Mouse (Mus musculus) adrenal gland, adult (tissue): Measurements from ENCODE around the gene Hecw1.
"Not testable (repeated sequence)": the region's sequence is repeated elsewhere in the genome, so short reads cannot be mapped to it uniquely, and the experiment has no call there.

Experiments used
- DNase-seq, 2 experiments: peaks; one replicate each; pipeline ENCODE4 v3.0.0; 2022 to 2023; ENCODE audit warnings: low spot score in 1 of 2; ENCODE audit not compliant: inconsistent age in 2 of 2

Hecw1 gene

DNA sequence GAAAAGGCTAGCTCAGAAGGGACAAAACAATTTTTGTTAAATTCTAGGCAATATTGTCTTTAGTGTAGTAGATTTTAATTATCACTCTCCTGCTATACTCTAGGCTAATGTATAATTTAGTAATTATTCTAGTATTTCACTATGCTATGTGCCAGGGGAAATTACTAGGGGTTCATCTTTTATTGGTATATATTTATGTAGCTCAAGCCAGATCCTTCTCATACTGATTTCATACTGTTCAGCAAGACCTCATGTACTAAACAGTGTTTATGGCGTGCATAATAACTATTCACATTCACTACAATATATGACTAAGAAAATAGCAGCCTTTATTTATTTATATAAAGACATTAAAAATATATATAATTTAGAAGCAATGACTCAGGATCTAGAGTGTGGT is 109.6 kb downstream of the Hecw1 start:
- no peak for DNase-seq

DNA sequence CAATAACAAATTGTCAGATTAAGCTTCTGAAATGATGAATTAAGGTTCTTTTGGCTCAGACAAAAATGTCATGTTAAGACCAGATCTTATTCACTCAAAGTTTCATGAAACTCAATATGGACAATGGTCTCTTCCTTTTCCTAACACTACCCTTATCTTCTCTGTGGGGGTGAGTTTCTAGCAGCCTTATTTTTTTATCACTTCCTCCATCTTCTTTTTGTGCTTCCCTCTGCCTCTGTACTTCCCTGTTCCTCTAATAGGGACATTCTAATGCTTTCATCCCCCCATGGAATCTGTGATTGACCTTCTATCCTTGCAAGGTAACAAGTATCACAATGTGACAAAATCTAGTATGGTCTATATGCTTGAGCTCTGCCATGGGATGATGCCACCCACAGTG is 148.6 kb downstream of the Hecw1 start:
- DNase-seq: no peak

- DNase-seq: no peak
These were observed 157.5 kb downstream of the Hecw1 start for GRCm38 (mm10) chr13:14365546-14365945.

GRCm38 (mm10) chr13:14327252-14327651 is 195.8 kb downstream of the Hecw1 start:
- DNase-seq: no peak

- peak in 1 of 2 experiments; percentile 39 for DNase-seq
These were observed 216.4 kb downstream of the Hecw1 start for GRCm38 (mm10) chr13:14306617-14307016.

DNA sequence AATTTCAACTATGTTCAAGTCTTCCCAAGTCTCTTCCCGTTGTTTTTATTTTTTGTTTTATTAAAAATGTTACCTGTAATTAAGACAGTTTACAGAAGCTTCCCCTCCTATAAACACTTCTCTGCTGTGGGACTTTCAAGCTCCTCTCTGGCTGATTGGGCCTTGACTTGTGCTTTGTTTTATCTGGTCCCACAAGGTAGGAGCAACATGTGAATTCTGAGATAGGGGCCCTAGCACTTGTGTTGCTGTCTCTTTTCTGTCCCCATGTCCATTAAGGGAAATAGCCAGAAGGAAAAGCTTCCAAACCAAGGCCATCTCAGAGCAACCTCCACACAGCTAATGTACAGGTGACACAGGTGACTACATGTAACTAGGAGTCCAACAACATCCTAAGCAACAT is 218.9 kb downstream of the Hecw1 start:
- DNase-seq: no peak

DNA sequence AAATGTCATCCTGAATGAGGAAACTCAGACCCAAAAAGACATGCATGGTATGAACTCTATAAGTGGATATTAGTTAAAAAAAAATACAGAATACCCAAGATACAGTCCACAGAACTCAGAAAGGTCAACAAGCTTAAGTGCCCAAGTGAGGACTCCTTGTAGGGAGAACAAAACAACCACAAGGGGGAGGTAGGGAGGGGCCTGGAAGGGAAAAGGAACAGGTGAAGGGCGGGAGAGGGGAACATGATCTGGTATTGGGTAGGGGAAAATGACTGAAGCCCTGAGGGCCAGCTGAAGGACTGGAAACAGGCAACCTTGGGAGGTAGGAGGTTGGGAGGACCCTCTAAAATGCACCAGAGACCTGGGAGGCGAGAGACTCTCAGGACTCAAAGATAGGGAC is 220.1 kb downstream of the Hecw1 start:
- DNase-seq: no peak

GRCm38 (mm10) chr13:14290016-14290415 is 233.0 kb downstream of the Hecw1 start:
- DNase-seq: no peak

GRCm38 (mm10) chr13:14271476-14271875 is 251.6 kb downstream of the Hecw1 start:
- no peak for DNase-seq

GRCm38 (mm10) chr13:14260939-14261338 is 262.1 kb downstream of the Hecw1 start:
- DNase-seq: not testable (repeated sequence)

- no peak for DNase-seq
These were observed 277.1 kb downstream of the Hecw1 start for GRCm38 (mm10) chr13:14245946-14246345.

- DNase-seq: no peak
These were observed 343.4 kb downstream of the Hecw1 start for GRCm38 (mm10) chr13:14179669-14180068.

DNA sequence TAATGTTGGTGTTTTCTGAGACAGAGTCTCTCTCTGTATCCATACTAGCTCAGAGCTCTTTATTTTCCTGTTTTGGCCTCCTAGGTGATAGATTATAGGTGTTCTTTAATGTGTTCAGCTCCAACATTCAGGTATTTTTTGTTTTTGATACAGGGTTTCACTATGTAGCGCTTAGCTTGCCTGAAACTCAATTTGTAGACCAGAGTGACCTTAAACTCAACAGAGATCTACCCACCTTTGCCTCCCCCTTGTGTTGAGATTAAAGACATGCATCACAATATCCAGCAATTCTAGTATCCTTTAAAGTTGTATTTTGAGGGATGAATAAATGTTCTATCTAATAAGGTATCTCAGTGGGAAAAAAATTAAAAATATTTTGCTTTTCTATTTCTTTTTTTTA is 345.0 kb downstream of the Hecw1 start:
- DNase-seq: peak in 1 of 2 experiments; percentile 32
